Mouse (Mus musculus): ENCODE results near the gene Zfp62. TPM values are rescaled to one million over a fixed set of nuclear protein-coding genes. Genes with fewer than 3 reads are reported as not detected.
"Not testable (repeated sequence)": the region's sequence is repeated elsewhere in the genome, so short reads cannot be mapped to it uniquely, and the experiment has no call there.

The Zfp62 gene
- polyA plus RNA-seq, 1 experiment from 2014 or later = 24.2 TPM

- H3K9me3 ChIP-seq (replicated peaks) = no peaks in the 10 kb centered on the region
- 67% methylated on average over 10 of the region's 10 CpGs for WGBS
- no peak for ATAC-seq (replicated peaks; ENCODE audit: insufficient number of reproducible peaks, insufficient read depth, low FRiP score, low read depth)
- no peaks in the 10 kb centered on the region for H3K36me3 ChIP-seq
- H3K27ac ChIP-seq = peak overlapping the region; percentile 29; the same call in 1 of the 2 replicates
- H3K4me1 ChIP-seq (replicated peaks) = no peaks in the 10 kb centered on the region
- H3K27me3 ChIP-seq = no peaks in the 10 kb centered on the region
- no peak overlapping the region for H3K4me3 ChIP-seq
- H3K4me2 ChIP-seq = no peak overlapping the region
- H3K9ac ChIP-seq = no peak overlapping the region
Observed at GRCm38 (mm10) chr11:49187701-49188100, 15.4 kb upstream of the Zfp62 start.

- WGBS = 3% methylated on average over 7 of the region's 7 CpGs
- Histone ChIP-seq H3K9ac (no peak overlapping the region), H3K4me2 (no peak overlapping the region), H3K27ac (no peak overlapping the region), H3K36me3 (no peaks in the 10 kb centered on the region), H3K9me3 (replicated peaks) (no peaks in the 10 kb centered on the region), H3K4me3 (no peak overlapping the region), H3K27me3 (no peaks in the 10 kb centered on the region), H3K4me1 (replicated peaks) (no peaks in the 10 kb centered on the region)
- ATAC-seq (replicated peaks; ENCODE audit: insufficient number of reproducible peaks, insufficient read depth, low FRiP score, low read depth) = no peak
Observed at GRCm38 (mm10) chr11:49189737-49190136, 13.4 kb upstream of the Zfp62 start.

GRCm38 (mm10) chr11:49191083-49191482 is 12.0 kb upstream of the Zfp62 start:
- Histone ChIP-seq H3K4me2 (no peak overlapping the region), H3K9ac (no peak overlapping the region), H3K4me1 (replicated peaks) (no peaks in the 10 kb centered on the region), H3K4me3 (no peak overlapping the region), H3K27me3 (no peaks in the 10 kb centered on the region), H3K36me3 (no peaks in the 10 kb centered on the region), H3K9me3 (replicated peaks) (no peaks in the 10 kb centered on the region), H3K27ac (no peak overlapping the region)
- WGBS = 39% methylated on average over 2 of the region's 2 CpGs
- no peak for ATAC-seq (replicated peaks; ENCODE audit: insufficient number of reproducible peaks, insufficient read depth, low FRiP score, low read depth)

- not testable (repeated sequence) for H3K9me3 ChIP-seq (replicated peaks); H3K9ac ChIP-seq; H3K4me1 ChIP-seq (replicated peaks); H3K4me2 ChIP-seq; ATAC-seq (replicated peaks; ENCODE audit: insufficient number of reproducible peaks, insufficient read depth, low FRiP score, low read depth); H3K27me3 ChIP-seq; H3K4me3 ChIP-seq; H3K36me3 ChIP-seq; H3K27ac ChIP-seq
- WGBS = 93% methylated on average over 9 of the region's 9 CpGs
Observed at GRCm38 (mm10) chr11:49194771-49195170, 8.3 kb upstream of the Zfp62 start.

GRCm38 (mm10) chr11:49195819-49196322 is 7.2 kb upstream of the Zfp62 start:
- H3K9me3 ChIP-seq (replicated peaks) = no peaks in the 10 kb centered on the region
- peak; percentile 60; the same call in 1 of the 2 replicates for ATAC-seq (replicated peaks; ENCODE audit: insufficient number of reproducible peaks, insufficient read depth, low FRiP score, low read depth)
- 55% methylated on average over 7 of the region's 7 CpGs for WGBS
- H3K4me1 ChIP-seq (replicated peaks) = no peaks in the 10 kb centered on the region
- H3K4me3 ChIP-seq = no peak overlapping the region
- no peak overlapping the region for H3K4me2 ChIP-seq
- H3K27me3 ChIP-seq = no peaks in the 10 kb centered on the region
- no peak overlapping the region for H3K9ac ChIP-seq
- no peaks in the 10 kb centered on the region for H3K36me3 ChIP-seq
- peak overlapping the region; percentile 56 for H3K27ac ChIP-seq

GRCm38 (mm10) chr11:49200666-49201065 is 2.4 kb upstream of the Zfp62 start:
- no peak overlapping the region for H3K9ac ChIP-seq
- no peaks in the 10 kb centered on the region for H3K27me3 ChIP-seq
- H3K4me1 ChIP-seq (replicated peaks) = peaks cover 14% of the 10 kb centered on the region
- no peaks in the 10 kb centered on the region for H3K9me3 ChIP-seq (replicated peaks)
- no peak for ATAC-seq (replicated peaks; ENCODE audit: insufficient number of reproducible peaks, insufficient read depth, low FRiP score, low read depth)
- no peak overlapping the region for H3K4me2 ChIP-seq
- no peaks in the 10 kb centered on the region for H3K36me3 ChIP-seq
- H3K4me3 ChIP-seq = no peak overlapping the region
- H3K27ac ChIP-seq = no peak overlapping the region

GRCm38 (mm10) chr11:49201142-49201541 is 1.9 kb upstream of the Zfp62 start:
- H3K27ac ChIP-seq = no peak overlapping the region
- H3K4me3 ChIP-seq = no peak overlapping the region
- H3K4me1 ChIP-seq (replicated peaks) = peaks cover 14% of the 10 kb centered on the region
- no peaks in the 10 kb centered on the region for H3K27me3 ChIP-seq
- H3K4me2 ChIP-seq = no peak overlapping the region
- ATAC-seq (replicated peaks; ENCODE audit: insufficient number of reproducible peaks, insufficient read depth, low FRiP score, low read depth) = no peak
- no peaks in the 10 kb centered on the region for H3K36me3 ChIP-seq
- H3K9ac ChIP-seq = no peak overlapping the region
- H3K9me3 ChIP-seq (replicated peaks) = no peaks in the 10 kb centered on the region

- Histone ChIP-seq H3K36me3 (no peaks in the 10 kb centered on the region), H3K9ac (peak overlapping the region; percentile 84), H3K4me3 (peak overlapping the region; percentile 76), H3K4me1 (replicated peaks) (peaks cover 14% of the 10 kb centered on the region), H3K9me3 (replicated peaks) (no peaks in the 10 kb centered on the region), H3K27me3 (no peaks in the 10 kb centered on the region), H3K4me2 (peak overlapping the region; percentile 82), H3K27ac (peak overlapping the region; percentile 99)
- ATAC-seq (replicated peaks; ENCODE audit: insufficient number of reproducible peaks, insufficient read depth, low FRiP score, low read depth) = no peak
- WGBS = 45% methylated on average over 2 of the region's 2 CpGs
Observed at GRCm38 (mm10) chr11:49202071-49202470, 1.0 kb upstream of the Zfp62 start.

- ATAC-seq (replicated peaks; ENCODE audit: insufficient number of reproducible peaks, insufficient read depth, low FRiP score, low read depth) = no peak; the same call in 1 of the 2 replicates
- under 1% methylated on average over 10 of the region's 10 CpGs for WGBS
Observed at GRCm38 (mm10) chr11:49202523-49203061, 500 bp upstream of the Zfp62 start.

GRCm38 (mm10) chr11:49203771-49204497 is 842 bp downstream of the Zfp62 start:
- peak; percentile 69 for ATAC-seq (replicated peaks; ENCODE audit: insufficient number of reproducible peaks, insufficient read depth, low FRiP score, low read depth)
- H3K27me3 ChIP-seq = no peaks in the 10 kb centered on the region
- peak overlapping the region; percentile 82 for H3K4me2 ChIP-seq
- under 1% methylated on average over 24 of the region's 24 CpGs for WGBS
- no peaks in the 10 kb centered on the region for H3K9me3 ChIP-seq (replicated peaks)
- H3K9ac ChIP-seq = peak overlapping the region; percentile 84
- peaks cover 16% of the 10 kb centered on the region for H3K4me1 ChIP-seq (replicated peaks)
- peak overlapping the region; percentile 76 for H3K4me3 ChIP-seq
- H3K36me3 ChIP-seq = no peaks in the 10 kb centered on the region
- peak overlapping the region; percentile 99 for H3K27ac ChIP-seq

More at GRCm38 (mm10) chr11:49202523-49203061, 500 bp upstream of the Zfp62 start:
- peak overlapping the region; percentile 99 for H3K27ac ChIP-seq
- no peaks in the 10 kb centered on the region for H3K9me3 ChIP-seq (replicated peaks)
- H3K4me1 ChIP-seq (replicated peaks) = peaks cover 16% of the 10 kb centered on the region
- H3K4me3 ChIP-seq = peak overlapping the region; percentile 76
- no peaks in the 10 kb centered on the region for H3K36me3 ChIP-seq
- H3K4me2 ChIP-seq = peak overlapping the region; percentile 82
- H3K27me3 ChIP-seq = no peaks in the 10 kb centered on the region
- peak overlapping the region; percentile 84 for H3K9ac ChIP-seq

GRCm38 (mm10) chr11:49205080-49205590 is 2.0 kb downstream of the Zfp62 start:
- Histone ChIP-seq H3K9me3 (replicated peaks) (no peaks in the 10 kb centered on the region), H3K27ac (no peak overlapping the region), H3K27me3 (no peaks in the 10 kb centered on the region), H3K4me3 (peak overlapping the region; percentile 76; the same call in 1 of the 2 replicates), H3K36me3 (no peaks in the 10 kb centered on the region), H3K4me2 (peak overlapping the region; percentile 82), H3K4me1 (replicated peaks) (peaks cover 16% of the 10 kb centered on the region), H3K9ac (no peak overlapping the region)
- ATAC-seq (replicated peaks; ENCODE audit: insufficient number of reproducible peaks, insufficient read depth, low FRiP score, low read depth) = no peak
- WGBS = 61% methylated on average over 6 of the region's 6 CpGs
